Mouse (Mus musculus) brain, embryonic 14.5 days (tissue): Measurements from ENCODE around the gene Vps50.

Experiments
- CTCF ChIP-seq: fragments of 200-500 bp; IDR thresholded peaks from 2 replicates; pipeline ENCODE4 v1.5.1; 2012; ENCODE audit warnings: inconsistent platforms, mild to moderate bottlenecking, moderate library complexity, borderline replicate concordance; ENCODE audit not compliant: insufficient read depth, insufficient read length; ENCODE audit errors: extremely low read depth
- POLR2A ChIP-seq: fragments of 200-500 bp; IDR thresholded peaks from 2 replicates; pipeline ENCODE4 v1.6.1; 2012; ENCODE audit warnings: mild to moderate bottlenecking, inconsistent platforms, borderline replicate concordance; ENCODE audit not compliant: poor library complexity, insufficient read depth, insufficient read length, severe bottlenecking; ENCODE audit errors: extremely low read depth

DNA sequence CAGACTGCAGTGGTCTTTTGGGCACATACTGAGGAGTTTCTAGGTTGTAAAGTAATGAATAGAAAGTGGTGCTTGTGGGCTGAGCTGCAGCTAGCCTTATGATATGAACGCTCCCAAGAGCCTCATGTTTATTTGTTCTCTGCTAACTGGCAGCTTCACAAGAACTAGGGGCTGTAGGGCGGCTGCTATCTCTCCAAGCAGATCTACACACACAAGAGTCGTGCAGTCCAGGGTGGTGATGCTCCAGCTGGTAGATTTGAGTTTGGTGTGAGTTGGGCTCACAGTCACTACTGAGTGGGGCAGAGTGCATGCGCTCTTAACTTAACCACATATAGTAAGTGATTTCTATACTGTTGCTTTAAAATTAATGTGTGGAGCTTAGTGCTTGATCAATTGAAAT lies 8.9 kb downstream of the Vps50 start:
- TF ChIP-seq POLR2A (no peak), CTCF (no peak)
